Mouse (Mus musculus) heart, embryonic 16.5 days (tissue): ENCODE measurements around the gene Kiss1r. TPM values are rescaled to one million over a fixed set of nuclear protein-coding genes. Genes with fewer than 3 reads are reported as not detected.

Experiments used
- ATAC-seq: fragments of 200-750 bp; cut with Nextera tagmentation; replicated peaks from 2 replicates; pipeline ENCODE4 v1.8.0; 2017; ENCODE audit warnings: moderate number of reproducible peaks; ENCODE audit not compliant: insufficient read depth, low FRiP score; ENCODE audit errors: extremely low read depth
- H3K27ac ChIP-seq: fragments of 300-500 bp; sonication (generic); 2 replicates; pipeline ENCODE4 v1.5.1; 2014; ENCODE audit warnings: mild to moderate bottlenecking, low read length, control low read depth, moderate library complexity
- H3K27me3 ChIP-seq: fragments of 300-500 bp; sonication (generic); 2 replicates; pipeline ENCODE4 v1.6.1; 2014; ENCODE audit warnings: low read length, mixed read lengths; ENCODE audit not compliant: control insufficient read depth, insufficient read depth
- H3K36me3 ChIP-seq: fragments of 300-500 bp; sonication (generic); 2 replicates; pipeline ENCODE4 v1.6.1; 2014; ENCODE audit not compliant: control insufficient read depth, insufficient read depth
- H3K4me1 ChIP-seq: fragments of 300-500 bp; sonication (generic); 2 replicates; pipeline ENCODE4 v1.6.1; 2014; ENCODE audit warnings: low read length, mixed read lengths; ENCODE audit not compliant: control insufficient read depth, insufficient read depth
- H3K4me2 ChIP-seq: fragments of 300-500 bp; sonication (generic); 2 replicates; pipeline ENCODE4 v1.6.1; 2014; ENCODE audit warnings: low read depth, mild to moderate bottlenecking, control low read depth, low read length
- H3K4me3 ChIP-seq: fragments of 300-500 bp; sonication (generic); 2 replicates; pipeline ENCODE4 v1.5.1; 2014; ENCODE audit warnings: mild to moderate bottlenecking, control low read depth, low read length
- H3K9ac ChIP-seq: fragments of 300-500 bp; sonication (generic); 2 replicates; pipeline ENCODE4 v1.6.1; 2014; ENCODE audit warnings: low read length, control low read depth
- H3K9me3 ChIP-seq: fragments of 300-500 bp; sonication (generic); replicated peaks from 2 replicates; pipeline ENCODE4 v1.6.1; 2016; ENCODE audit warnings: low read length; ENCODE audit not compliant: control insufficient read depth
- WGBS: fragments of 180-500 bp; shearing (Covaris S2); extraction: QIAGEN DNeasy Blood & Tissue Kit; methylation state at CpG from one replicate; pipeline ENCODE4 v1.1.7; 2014; 5-methylcytosine and 5-hydroxymethylcytosine counted together
- polyA plus RNA-seq: library from polyadenylated mRNA; unstranded; fragments of >200 nt; fragmentation: Nextera tagmentation; extraction: Ambion mirVana; gene quantifications from 2 replicates; pipeline ENCODE4 v1.2.1, GENCODE M21; 2015

Gene Kiss1r
- polyA plus RNA-seq, 1 experiment from 2014 or later: 0.64 TPM

- 58% methylated on average over 9 of the region's 9 CpGs for WGBS
- no peak overlapping the region for H3K4me3 ChIP-seq
Measured at GRCm38 (mm10) chr10:79933145-79933679, 16.4 kb downstream of the Kiss1r start.

GRCm38 (mm10) chr10:79933861-79934260 lies 17.1 kb downstream of the Kiss1r start:
- Histone ChIP-seq H3K36me3 (no peaks in the 10 kb centered on the region), H3K27me3 (no peaks in the 10 kb centered on the region), H3K4me2 (no peak overlapping the region), H3K27ac (no peak overlapping the region), H3K9me3 (no peaks in the 10 kb centered on the region), H3K9ac (no peak overlapping the region), H3K4me3 (no peak overlapping the region), H3K4me1 (peaks cover 52% of the 10 kb centered on the region)
- WGBS: 72% methylated on average over 6 of the region's 6 CpGs
- no peak for ATAC-seq

More at GRCm38 (mm10) chr10:79933145-79933679, 16.4 kb downstream of the Kiss1r start:
- no peak for ATAC-seq
- Histone ChIP-seq H3K27ac (0 out of 2 replicates have a peak overlapping the region, but pooled peaks have one; percentile 29), H3K36me3 (no peaks in the 10 kb centered on the region), H3K9ac (peak overlapping the region; percentile 51), H3K4me1 (peaks cover 54% of the 10 kb centered on the region), H3K9me3 (no peaks in the 10 kb centered on the region), H3K27me3 (no peaks in the 10 kb centered on the region), H3K4me2 (no peak overlapping the region)

- peaks cover 49% of the 10 kb centered on the region for H3K4me1 ChIP-seq
- ATAC-seq: peak; percentile 52
- H3K4me3 ChIP-seq: no peak overlapping the region
- no peak overlapping the region for H3K9ac ChIP-seq
- H3K36me3 ChIP-seq: no peaks in the 10 kb centered on the region
- H3K27ac ChIP-seq: no peak overlapping the region
- no peak overlapping the region for H3K4me2 ChIP-seq
- no peaks in the 10 kb centered on the region for H3K27me3 ChIP-seq
- H3K9me3 ChIP-seq: no peaks in the 10 kb centered on the region
- 46% methylated on average over 13 of the region's 13 CpGs for WGBS
Measured at GRCm38 (mm10) chr10:79934272-79934721, 17.5 kb downstream of the Kiss1r start.

- Histone ChIP-seq H3K27me3 (no peaks in the 10 kb centered on the region), H3K27ac (no peak overlapping the region), H3K36me3 (no peaks in the 10 kb centered on the region), H3K9me3 (no peaks in the 10 kb centered on the region), H3K4me1 (peaks cover 52% of the 10 kb centered on the region), H3K4me2 (no peak overlapping the region), H3K9ac (no peak overlapping the region), H3K4me3 (no peak overlapping the region)
- ATAC-seq: no peak
- 87% methylated on average over 16 of the region's 16 CpGs for WGBS
Measured at GRCm38 (mm10) chr10:79934794-79935569, 18.2 kb downstream of the Kiss1r start.

- no peak overlapping the region for H3K9ac ChIP-seq
- H3K9me3 ChIP-seq: no peaks in the 10 kb centered on the region
- ATAC-seq: no peak
- H3K36me3 ChIP-seq: no peaks in the 10 kb centered on the region
- WGBS: 27% methylated on average over 10 of the region's 10 CpGs
- peak overlapping the region; percentile 66 for H3K27ac ChIP-seq
- H3K4me1 ChIP-seq: peaks cover 62% of the 10 kb centered on the region
- H3K4me3 ChIP-seq: peak overlapping the region; percentile 36
- no peaks in the 10 kb centered on the region for H3K27me3 ChIP-seq
- peak overlapping the region; percentile 60 for H3K4me2 ChIP-seq
Measured at GRCm38 (mm10) chr10:79936284-79936910, 19.6 kb downstream of the Kiss1r start.

GRCm38 (mm10) chr10:79936911-79937441 lies 20.2 kb downstream of the Kiss1r start:
- peak overlapping the region; percentile 36 for H3K4me3 ChIP-seq
- 28% methylated on average over 27 of the region's 27 CpGs for WGBS
- H3K9me3 ChIP-seq: no peaks in the 10 kb centered on the region
- no peaks in the 10 kb centered on the region for H3K36me3 ChIP-seq
- ATAC-seq: peak; percentile 80
- peak overlapping the region; percentile 52; the same call in 1 of the 2 replicates for H3K9ac ChIP-seq
- peak overlapping the region; percentile 66 for H3K27ac ChIP-seq
- H3K4me2 ChIP-seq: peak overlapping the region; percentile 60
- H3K4me1 ChIP-seq: peaks cover 62% of the 10 kb centered on the region
- H3K27me3 ChIP-seq: no peaks in the 10 kb centered on the region

GRCm38 (mm10) chr10:79937775-79938526 lies 21.2 kb downstream of the Kiss1r start:
- peaks cover 53% of the 10 kb centered on the region for H3K4me1 ChIP-seq
- ATAC-seq: no peak

GRCm38 (mm10) chr10:79940749-79941148 lies 24.0 kb downstream of the Kiss1r start:
- H3K9me3 ChIP-seq: no peaks in the 10 kb centered on the region
- no peaks in the 10 kb centered on the region for H3K27me3 ChIP-seq
- no peak overlapping the region for H3K4me3 ChIP-seq
- 34% methylated on average over 7 of the region's 7 CpGs for WGBS
- no peak overlapping the region for H3K9ac ChIP-seq
- H3K4me1 ChIP-seq: peaks cover 37% of the 10 kb centered on the region
- no peak for ATAC-seq
- no peaks in the 10 kb centered on the region for H3K36me3 ChIP-seq
- H3K4me2 ChIP-seq: 0 out of 2 replicates have a peak overlapping the region, but pooled peaks have one; percentile 5
- no peak overlapping the region for H3K27ac ChIP-seq

More at GRCm38 (mm10) chr10:79937775-79938526, 21.2 kb downstream of the Kiss1r start:
- Histone ChIP-seq H3K27me3 (no peaks in the 10 kb centered on the region), H3K9me3 (no peaks in the 10 kb centered on the region), H3K4me2 (peak overlapping the region; percentile 60), H3K36me3 (no peaks in the 10 kb centered on the region), H3K27ac (no peak overlapping the region), H3K9ac (no peak overlapping the region), H3K4me3 (no peak overlapping the region)
- 81% methylated on average over 11 of the region's 11 CpGs for WGBS
